28 mouse cellular contexts compared by ENCODE assay signal in genomic region chr9:51979301-51979700, GRCm38 (mm10).
"Had no signal": no experiment of that assay in that cellular context is flagged by ENCODE, and none has a peak within 500 bp of the region (broad histone marks: within the 10 kb centered on the region; RNA-seq: fewer than 3 reads in every experiment).

No protein-coding gene starts in this region.

- H3K27me3 ChIP-seq: embryonic facial prominence, embryonic 12.5 days; embryonic facial prominence, embryonic 13.5 days; embryonic facial prominence, embryonic 15.5 days; forebrain, embryonic 12.5 days; forebrain, embryonic 13.5 days; forebrain, embryonic 15.5 days had no signal

- H3K9me3 ChIP-seq: embryonic facial prominence, embryonic 10.5 days; embryonic facial prominence, embryonic 12.5 days; embryonic facial prominence, embryonic 13.5 days; embryonic facial prominence, embryonic 15.5 days; forebrain, embryonic 10.5 days; forebrain, embryonic 12.5 days; forebrain, embryonic 13.5 days; forebrain, embryonic 15.5 days had no signal

- H3K9ac ChIP-seq: embryonic facial prominence, embryonic 12.5 days; embryonic facial prominence, embryonic 13.5 days; embryonic facial prominence, embryonic 15.5 days; forebrain, embryonic 12.5 days; forebrain, embryonic 13.5 days; forebrain, embryonic 15.5 days; forebrain, postnatal 0 days had no signal

- DNase-seq: cerebellum, adult 2 months; cerebellum, adult 8-10 months; cerebellum, adult 9-10 months; cerebellum, adult 9-11 months; cerebellum, postnatal 10 days; cerebellum, postnatal 14 days; cerebellum, postnatal 25 days; embryo, embryonic 11 days; forebrain, postnatal 0 days; gastrocnemius, adult 2 months; gastrocnemius, postnatal 10 days; gastrocnemius, postnatal 14 days; gastrocnemius, postnatal 25 days; gastrocnemius, postnatal 36 days; heart, adult 18-20 months; heart, adult 2 months had no signal

- H3K4me1 ChIP-seq: embryonic facial prominence, embryonic 10.5 days; embryonic facial prominence, embryonic 12.5 days; embryonic facial prominence, embryonic 13.5 days; forebrain, embryonic 10.5 days; forebrain, embryonic 12.5 days; forebrain, embryonic 13.5 days; forebrain, embryonic 15.5 days had no signal

- H3K4me2 ChIP-seq: embryonic facial prominence, embryonic 12.5 days; embryonic facial prominence, embryonic 13.5 days; embryonic facial prominence, embryonic 15.5 days; forebrain, embryonic 12.5 days; forebrain, embryonic 13.5 days; forebrain, embryonic 15.5 days; heart, embryonic 11.5 days had no signal

- H3K4me3 ChIP-seq: embryonic facial prominence, embryonic 10.5 days; embryonic facial prominence, embryonic 12.5 days; embryonic facial prominence, embryonic 13.5 days; embryonic facial prominence, embryonic 15.5 days; erythroblast, embryonic 14.5 days; forebrain, embryonic 10.5 days; forebrain, embryonic 12.5 days; forebrain, embryonic 13.5 days; forebrain, embryonic 15.5 days; gastrocnemius, adult 2 months; heart, adult 2 months had no signal

- H3K27ac ChIP-seq: embryonic facial prominence, embryonic 10.5 days; embryonic facial prominence, embryonic 12.5 days; embryonic facial prominence, embryonic 13.5 days; embryonic facial prominence, embryonic 15.5 days; forebrain, embryonic 10.5 days; forebrain, embryonic 12.5 days; forebrain, embryonic 13.5 days; forebrain, embryonic 15.5 days; gastrocnemius, adult 2 months; heart, adult 2 months had no signal

- H3K36me3 ChIP-seq: embryonic facial prominence, embryonic 10.5 days; embryonic facial prominence, embryonic 12.5 days; embryonic facial prominence, embryonic 13.5 days; embryonic facial prominence, embryonic 15.5 days; forebrain, embryonic 10.5 days; forebrain, embryonic 12.5 days; forebrain, embryonic 15.5 days had no signal

- ATAC-seq: forebrain, embryonic 14.5 days; forebrain, embryonic 16.5 days; forebrain, postnatal 0 days had no signal
